Mouse (Mus musculus): Measurements from ENCODE around the gene Lias. TPM values are rescaled to one million over a fixed set of nuclear protein-coding genes. Genes with fewer than 3 reads are reported as not detected.
A peak's percentile ranks its signal among the peaks of the same experiment; 100 is the strongest.

The Lias gene
- polyA plus RNA-seq, 1 experiment, result 35.3 TPM

DNA sequence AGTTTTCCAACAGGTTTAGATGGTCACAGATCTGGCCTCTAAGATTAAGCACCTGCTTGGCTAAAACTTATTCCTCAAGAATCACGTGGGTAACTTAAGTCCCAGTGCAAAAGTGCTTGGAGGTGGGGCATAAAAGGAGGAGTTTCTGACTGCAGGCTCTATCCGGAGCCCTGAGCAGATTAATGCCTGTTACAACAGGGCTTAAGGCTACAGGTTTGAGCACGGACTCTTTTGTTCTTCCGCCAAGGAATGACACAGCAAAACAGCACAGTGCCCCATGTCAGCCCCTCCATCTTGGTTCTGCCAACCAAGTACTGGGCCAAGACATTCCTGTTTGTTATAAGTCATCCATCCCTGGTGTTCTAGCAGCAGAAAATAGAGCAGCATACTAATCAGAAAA lies 37.0 kb downstream of the Lias start:
- TF ChIP-seq CTCF (IDR thresholded peaks at IDR 0.05; ENCODE audit: borderline replicate concordance, extremely low read depth, insufficient read depth, insufficient read length), result no peak
- TF ChIP-seq POLR2A (IDR thresholded peaks at IDR 0.05; ENCODE audit: borderline replicate concordance, extremely low read depth, insufficient read depth, insufficient read length, poor library complexity, severe bottlenecking), result no peak
- DNase-seq (ENCODE audit: low read depth), result no peak

- TF ChIP-seq CTCF (IDR thresholded peaks at IDR 0.05; ENCODE audit: borderline replicate concordance, extremely low read depth, insufficient read depth, insufficient read length), result no peak
- no peak for TF ChIP-seq POLR2A (IDR thresholded peaks at IDR 0.05; ENCODE audit: borderline replicate concordance, extremely low read depth, insufficient read depth, insufficient read length, poor library complexity, severe bottlenecking)
- no peak for DNase-seq (ENCODE audit: low read depth)
Observed at GRCm38 (mm10) chr5:65429441-65429840, 38.1 kb downstream of the Lias start.

DNA sequence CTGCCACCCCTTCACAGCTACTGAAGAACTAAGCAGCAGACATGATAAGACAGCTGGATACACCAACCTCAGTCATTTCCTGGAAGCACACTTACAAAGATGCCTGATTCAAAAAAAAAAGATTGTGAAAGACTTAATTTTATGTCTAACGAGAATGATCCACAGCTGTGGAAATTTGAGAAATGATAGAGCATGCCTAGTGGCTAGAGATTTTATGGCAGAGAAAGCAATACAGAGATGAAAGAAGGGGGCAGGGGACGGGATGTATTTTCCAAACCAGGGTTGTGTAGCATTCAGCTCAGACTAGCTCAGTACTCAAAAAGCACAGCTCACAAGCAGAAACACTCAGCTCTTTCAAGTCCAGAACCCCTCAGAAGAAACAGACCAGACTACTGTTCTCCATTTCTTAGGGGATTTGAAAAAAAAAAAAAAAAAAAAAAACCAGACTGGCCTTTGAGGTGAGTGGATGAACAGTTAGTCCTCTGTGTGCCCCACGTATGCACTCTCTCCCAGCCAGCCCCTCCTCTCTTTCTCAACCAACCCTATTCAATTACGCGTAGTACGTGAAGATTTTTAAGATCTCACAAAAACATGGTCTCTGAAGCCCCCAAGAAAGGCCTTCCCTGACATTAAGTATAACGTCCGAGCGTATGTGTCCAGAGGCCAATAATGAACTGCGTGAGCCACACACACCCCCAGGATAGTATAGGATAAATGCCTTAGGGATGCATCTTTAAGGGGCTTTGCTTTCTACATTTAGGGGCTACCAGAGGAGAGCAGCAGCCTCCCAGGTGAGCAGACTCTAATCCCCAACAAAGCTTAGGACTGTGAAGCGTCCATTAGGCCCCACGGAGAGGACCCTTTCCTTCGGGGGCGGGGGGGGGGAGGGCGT lies 43.4 kb downstream of the Lias start:
- DNase-seq (ENCODE audit: low read depth), result peak; percentile 62
- TF ChIP-seq POLR2A (IDR thresholded peaks at IDR 0.05; ENCODE audit: borderline replicate concordance, extremely low read depth, insufficient read depth, insufficient read length, poor library complexity, severe bottlenecking) (no peak), CTCF (IDR thresholded peaks at IDR 0.05; ENCODE audit: borderline replicate concordance, extremely low read depth, insufficient read depth, insufficient read length) (no peak)

DNA sequence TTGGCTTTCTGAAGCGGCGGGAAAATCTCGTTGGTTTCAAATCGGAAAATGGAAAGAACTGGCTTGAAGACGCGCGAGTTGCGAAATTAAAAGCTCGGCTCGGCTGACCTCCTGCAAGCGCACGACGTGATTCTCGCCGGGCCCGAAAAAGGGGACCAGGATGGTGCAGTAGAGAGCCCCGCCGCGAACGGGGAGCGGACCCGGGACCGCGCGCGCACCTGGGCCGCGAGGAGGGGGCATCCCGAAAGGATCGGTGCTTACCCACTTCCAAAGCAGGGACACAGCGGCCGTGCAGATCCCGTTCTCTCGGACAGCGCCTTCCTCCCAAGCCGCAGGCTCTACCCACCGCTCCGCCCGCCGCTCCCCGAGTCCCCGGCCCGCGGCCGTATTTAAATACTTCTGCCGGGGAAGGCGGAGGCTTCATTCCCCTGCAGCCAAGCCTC lies 44.1 kb downstream of the Lias start:
- DNase-seq (ENCODE audit: low read depth), result no peak
- TF ChIP-seq CTCF (IDR thresholded peaks at IDR 0.05; ENCODE audit: borderline replicate concordance, extremely low read depth, insufficient read depth, insufficient read length) (no peak), POLR2A (IDR thresholded peaks at IDR 0.05; ENCODE audit: borderline replicate concordance, extremely low read depth, insufficient read depth, insufficient read length, poor library complexity, severe bottlenecking) (no peak)

DNA sequence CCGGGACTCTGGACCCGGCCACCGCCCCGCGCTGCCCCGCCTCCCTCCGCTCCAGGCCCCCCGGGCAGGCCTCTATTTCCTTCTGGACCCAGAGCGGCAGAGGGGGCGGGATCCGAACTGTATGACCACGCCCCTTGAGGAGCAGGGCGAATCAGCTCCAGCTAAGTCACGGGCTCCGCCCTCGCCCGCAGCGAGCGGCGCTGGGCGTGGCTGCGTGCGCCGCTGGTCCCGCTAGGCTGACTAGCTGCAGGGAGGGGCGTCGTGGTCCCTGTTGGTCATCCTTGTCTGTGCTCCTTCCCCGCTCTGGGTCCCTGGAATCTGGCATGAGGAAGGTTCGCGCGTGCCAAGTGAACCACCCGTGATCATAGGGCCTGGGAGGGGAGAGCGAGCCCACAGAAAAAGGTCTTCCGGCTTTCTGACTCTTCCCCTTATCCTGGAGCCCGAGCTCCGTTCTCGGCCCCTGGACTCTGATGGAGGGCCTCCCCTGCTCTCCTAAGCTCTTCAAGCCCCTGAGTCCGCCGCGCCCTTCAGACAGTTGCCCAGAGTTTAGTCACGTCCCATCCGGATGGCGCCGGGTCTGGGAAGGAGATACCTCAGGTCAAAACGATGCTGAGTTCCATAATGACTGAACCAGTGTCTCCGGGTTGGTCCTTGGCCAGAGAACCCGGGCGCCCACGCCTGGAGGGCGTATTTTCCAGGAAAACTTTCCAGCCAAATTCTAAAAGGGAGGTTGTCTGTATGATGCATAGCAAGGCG lies 44.7 kb downstream of the Lias start, which contains the start of gene Ugdh:
Gene Ugdh, minus strand, starts transcription at position 144 of the 756 bp plus-strand sequence.
- peak; percentile 99 for DNase-seq (ENCODE audit: low read depth)
- peak; percentile 88 for TF ChIP-seq POLR2A (IDR thresholded peaks at IDR 0.05; ENCODE audit: borderline replicate concordance, extremely low read depth, insufficient read depth, insufficient read length, poor library complexity, severe bottlenecking)
- TF ChIP-seq CTCF (IDR thresholded peaks at IDR 0.05; ENCODE audit: borderline replicate concordance, extremely low read depth, insufficient read depth, insufficient read length), result no peak

- no peak for DNase-seq (ENCODE audit: low read depth)
- TF ChIP-seq POLR2A (IDR thresholded peaks at IDR 0.05; ENCODE audit: borderline replicate concordance, extremely low read depth, insufficient read depth, insufficient read length, poor library complexity, severe bottlenecking) (no peak), CTCF (IDR thresholded peaks at IDR 0.05; ENCODE audit: borderline replicate concordance, extremely low read depth, insufficient read depth, insufficient read length) (no peak)
Observed at GRCm38 (mm10) chr5:65438041-65438440, 46.7 kb downstream of the Lias start.

DNA sequence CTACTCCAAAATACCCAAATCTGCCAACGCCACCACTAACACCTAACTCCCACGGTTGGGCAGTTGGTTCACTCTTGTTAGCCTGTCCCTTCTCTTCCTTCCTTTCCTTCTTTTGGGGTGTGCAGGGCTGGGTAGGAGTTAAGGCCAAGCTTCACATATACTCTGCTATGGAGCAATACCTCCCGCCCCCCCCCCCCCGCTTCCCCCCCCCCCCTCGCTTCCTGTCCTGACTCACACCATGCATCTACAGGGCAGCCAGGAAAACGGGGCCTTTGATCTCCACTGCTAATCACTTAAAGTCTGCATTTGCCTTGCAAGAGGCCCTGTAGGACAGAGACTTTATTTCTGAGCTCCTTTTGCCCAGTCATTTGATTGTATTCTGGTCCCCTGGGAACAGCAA lies 53.7 kb downstream of the Lias start:
- TF ChIP-seq CTCF (IDR thresholded peaks at IDR 0.05; ENCODE audit: borderline replicate concordance, extremely low read depth, insufficient read depth, insufficient read length) (no peak), POLR2A (IDR thresholded peaks at IDR 0.05; ENCODE audit: borderline replicate concordance, extremely low read depth, insufficient read depth, insufficient read length, poor library complexity, severe bottlenecking) (no peak)
- DNase-seq (ENCODE audit: low read depth), result no peak

- TF ChIP-seq CTCF (IDR thresholded peaks at IDR 0.05; ENCODE audit: borderline replicate concordance, extremely low read depth, insufficient read depth, insufficient read length) (no peak), POLR2A (IDR thresholded peaks at IDR 0.05; ENCODE audit: borderline replicate concordance, extremely low read depth, insufficient read depth, insufficient read length, poor library complexity, severe bottlenecking) (no peak)
- DNase-seq (ENCODE audit: low read depth), result no peak
Observed at GRCm38 (mm10) chr5:65446756-65447155, 55.5 kb downstream of the Lias start.

DNA sequence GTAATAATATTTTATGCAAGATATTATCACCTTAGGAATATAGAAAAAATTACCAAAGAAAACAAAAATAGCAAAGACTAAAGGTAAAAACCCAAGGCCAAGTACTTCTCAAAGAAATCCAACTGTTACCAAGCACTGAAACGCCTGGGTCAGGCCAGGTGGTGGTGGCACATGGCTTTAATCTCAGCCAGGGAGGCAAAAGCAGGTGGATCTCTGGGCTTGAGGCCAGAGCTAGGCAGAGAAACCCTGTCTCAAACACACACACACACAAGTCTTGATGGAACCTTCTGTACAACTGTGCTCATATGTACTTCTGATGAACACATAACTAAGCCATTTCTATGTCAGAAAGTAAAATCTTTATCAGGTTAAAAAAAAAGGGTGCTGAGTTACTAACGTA lies 56.5 kb downstream of the Lias start:
- no peak for TF ChIP-seq CTCF (IDR thresholded peaks at IDR 0.05; ENCODE audit: borderline replicate concordance, extremely low read depth, insufficient read depth, insufficient read length)
- no peak for TF ChIP-seq POLR2A (IDR thresholded peaks at IDR 0.05; ENCODE audit: borderline replicate concordance, extremely low read depth, insufficient read depth, insufficient read length, poor library complexity, severe bottlenecking)
- no peak for DNase-seq (ENCODE audit: low read depth)

GRCm38 (mm10) chr5:65448941-65449340 lies 57.6 kb downstream of the Lias start:
- no peak for DNase-seq (ENCODE audit: low read depth)
- TF ChIP-seq POLR2A (IDR thresholded peaks at IDR 0.05; ENCODE audit: borderline replicate concordance, extremely low read depth, insufficient read depth, insufficient read length, poor library complexity, severe bottlenecking) (no peak), CTCF (IDR thresholded peaks at IDR 0.05; ENCODE audit: borderline replicate concordance, extremely low read depth, insufficient read depth, insufficient read length) (no peak)

DNA sequence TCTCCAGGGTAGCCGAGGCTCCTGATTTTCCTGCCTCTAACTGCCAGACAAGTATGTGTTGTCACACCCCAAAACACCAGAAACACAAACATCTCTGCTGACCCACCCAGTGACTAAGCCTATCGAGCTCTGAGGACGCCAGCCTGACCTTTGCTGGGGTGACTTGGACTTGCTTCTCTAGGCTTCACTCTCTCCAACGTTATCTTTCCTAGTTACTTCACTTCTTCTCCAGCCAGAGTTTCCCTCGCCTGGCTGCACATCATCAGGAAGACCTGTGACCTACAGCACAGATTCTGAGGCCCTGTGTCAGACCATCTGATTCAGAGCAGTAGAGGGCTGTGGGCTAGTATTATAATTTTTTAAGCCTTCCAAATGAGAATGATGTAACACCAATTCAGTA lies 63.5 kb downstream of the Lias start:
- DNase-seq (ENCODE audit: low read depth), result no peak
- TF ChIP-seq POLR2A (IDR thresholded peaks at IDR 0.05; ENCODE audit: borderline replicate concordance, extremely low read depth, insufficient read depth, insufficient read length, poor library complexity, severe bottlenecking) (no peak), CTCF (IDR thresholded peaks at IDR 0.05; ENCODE audit: borderline replicate concordance, extremely low read depth, insufficient read depth, insufficient read length) (no peak)
